8 mouse cellular contexts compared by ENCODE assay signal in genomic region chr12:112145875-112146651, GRCm38 (mm10). TPM values are rescaled to one million over a fixed set of nuclear protein-coding genes. Genes with fewer than 3 reads are reported as not detected.
DNase-seq lines count a peak whose midpoint lies in the region; ATAC-seq and TF ChIP-seq lines count a peak whose summit lies in the region.

TSS of gene Kif26a (plus strand) at chr12:112146208.

- peak within 1 kb of the TSS; percentile 55 for H3K4me3 ChIP-seq in layer of hippocampus, adult 2 months
- peak within 1 kb of the TSS; percentile 79 for H3K4me3 ChIP-seq in gastrocnemius, adult 2 months
- H3K4me3 ChIP-seq in hindbrain, embryonic 14.5 days (replicated peaks; ENCODE audit: low read length) = peak within 1 kb of the TSS; percentile 55
- peak within 1 kb of the TSS; percentile 64 for H3K4me3 ChIP-seq in limb, embryonic 10.5 days
- peak within 1 kb of the TSS; percentile 54 for H3K4me3 ChIP-seq in midbrain, embryonic 13.5 days (replicated peaks)

- H3K4me1 ChIP-seq in hindbrain, embryonic 14.5 days (replicated peaks; ENCODE audit: control insufficient read depth, insufficient read depth, low read length) = peaks cover 43% of the 10 kb centered on the region
- H3K4me1 ChIP-seq in limb, embryonic 10.5 days = peaks cover 77% of the 10 kb centered on the region
- peaks cover 87% of the 10 kb centered on the region for H3K4me1 ChIP-seq in midbrain, embryonic 13.5 days (replicated peaks)

- peak; percentile 32 to 50 for DNase-seq in layer of hippocampus, adult 2 months (ENCODE audit: low spot score in 2 of 2)
- DNase-seq in layer of hippocampus, adult 8-10 months (ENCODE audit: low spot score in 2 of 2) = no peak
- peak; percentile 44 for DNase-seq in c-Kit-positive CD71-negative TER-119-negative erythroid progenitor cells, embryonic 14.5 days (ENCODE audit: low read depth)
- DNase-seq in gastrocnemius, adult 2 months = peak; percentile 72
- DNase-seq in hindbrain, embryonic 14.5 days (ENCODE audit: low spot score) = peak; percentile 53
- peak; percentile 87 for DNase-seq in limb, embryonic 10.5 days (ENCODE audit: low spot score)
- DNase-seq in testis, postnatal 10 days (ENCODE audit: low spot score) = peak; percentile 77

- peak; percentile 40 for ATAC-seq in hindbrain, embryonic 14.5 days (ENCODE audit: low FRiP score)
- ATAC-seq in midbrain, embryonic 13.5 days = peak; percentile 54

- H3K27ac ChIP-seq in layer of hippocampus, adult 2 months = peak within 1 kb of the TSS; percentile 72
- H3K27ac ChIP-seq in gastrocnemius, adult 2 months = peak within 1 kb of the TSS; percentile 86
- H3K27ac ChIP-seq in hindbrain, embryonic 14.5 days = peak within 1 kb of the TSS; percentile 53
- peak within 1 kb of the TSS; percentile 90 for H3K27ac ChIP-seq in limb, embryonic 10.5 days
- H3K27ac ChIP-seq in midbrain, embryonic 13.5 days = peak within 1 kb of the TSS; percentile 73

- peaks cover 69% of the 10 kb centered on the region for H3K27me3 ChIP-seq in hindbrain, embryonic 14.5 days (ENCODE audit: control insufficient read depth, insufficient read depth, low read length)
- peaks cover 67% of the 10 kb centered on the region for H3K27me3 ChIP-seq in limb, embryonic 10.5 days (ENCODE audit: low read depth, poor library complexity, severe bottlenecking)
- H3K27me3 ChIP-seq in midbrain, embryonic 13.5 days = peaks cover 76% of the 10 kb centered on the region

- no peaks in the 10 kb centered on the region for H3K9me3 ChIP-seq in hindbrain, embryonic 14.5 days (ENCODE audit: control insufficient read depth, low read length)
- no peaks in the 10 kb centered on the region for H3K9me3 ChIP-seq in limb, embryonic 10.5 days (replicated peaks)
- H3K9me3 ChIP-seq in midbrain, embryonic 13.5 days = no peaks in the 10 kb centered on the region

- peak; percentile 92 for TF ChIP-seq CTCF in layer of hippocampus, adult 2 months (conservative IDR thresholded peaks at IDR 0.05)
- peak; percentile 90 for TF ChIP-seq CTCF in gastrocnemius, adult 2 months (IDR thresholded peaks at IDR 0.05)

- peak within 1 kb of the TSS; percentile 85 for H3K4me2 ChIP-seq in hindbrain, embryonic 14.5 days (replicated peaks)
- H3K4me2 ChIP-seq in midbrain, embryonic 13.5 days (replicated peaks) = peak within 1 kb of the TSS; percentile 84

- WGBS in hindbrain, embryonic 14.5 days = under 1% methylated on average over 59 of the region's 68 CpGs
- under 1% methylated on average over 68 of the region's 68 CpGs for WGBS in limb, embryonic 10.5 days
- under 1% methylated on average over 63 of the region's 68 CpGs for WGBS in midbrain, embryonic 13.5 days

- intact Hi-C loops in gastrocnemius, adult 2 months (cut with DNase I) = loop anchor here (1.0 to 10.0 kb wide), 5 partner anchors 38 to 397 kb away; no protein-coding TSS in a partner anchor

- H3K9ac ChIP-seq in hindbrain, embryonic 14.5 days = peak within 1 kb of the TSS; percentile 62
- H3K9ac ChIP-seq in midbrain, embryonic 13.5 days (replicated peaks) = peak within 1 kb of the TSS; percentile 83

- no peaks in the 10 kb centered on the region for H3K36me3 ChIP-seq in hindbrain, embryonic 14.5 days (replicated peaks; ENCODE audit: control insufficient read depth, insufficient read depth)
- H3K36me3 ChIP-seq in limb, embryonic 10.5 days = 0 out of 2 replicates have a peak, but pooled peaks cover 3% of the 10 kb centered on the region
- H3K36me3 ChIP-seq in midbrain, embryonic 13.5 days = no peaks in the 10 kb centered on the region

RNA-seq across cellular contexts. Expression of gene Kif26a, which starts in this region (rescaled TPM):
- total RNA-seq in layer of hippocampus, adult 2 months (2021) = 1 to 10 TPM; 5.0 to 5.8 TPM
- 1 to 10 TPM; 4.4 to 5.6 (median 5.1) TPM for total RNA-seq in layer of hippocampus, adult 8-10 months (2022)
- total RNA-seq in gastrocnemius, adult 2 months (2021) = 1 to 10 TPM; 3.6 to 3.7 TPM
- 3.1 and 3.4 TPM in 2 replicates for polyA plus RNA-seq in hindbrain, embryonic 14.5 days (2014; fragmentation: Nextera tagmentation; extraction: Ambion mirVana)
- 2.8 and 3.9 TPM in 2 replicates for polyA plus RNA-seq in limb, embryonic 10.5 days (2016; fragmentation: Nextera tagmentation; extraction: Ambion mirVana)
- 7.0 and 11.4 TPM in 2 replicates for polyA plus RNA-seq in midbrain, embryonic 13.5 days (2015; fragmentation: Nextera tagmentation; extraction: Ambion mirVana)

Comparison
In these comparisons a context has a peak if more than half of its experiments do, and no peak if none do; other contexts are left out.
1. DNase-seq: peak in layer of hippocampus, adult 2 months (2 of 2), c-Kit-positive CD71-negative TER-119-negative erythroid progenitor cells, embryonic 14.5 days (single experiment), gastrocnemius, adult 2 months (single experiment), hindbrain, embryonic 14.5 days (single experiment), limb, embryonic 10.5 days (single experiment) and testis, postnatal 10 days (single experiment); none in layer of hippocampus, adult 8-10 months (0 of 2).
2. Peak in every context shown above with its lines, with median percentiles within 50 percentile points of each other: H3K27ac ChIP-seq and H3K4me3 ChIP-seq.